Mouse (Mus musculus) midbrain, embryonic 11.5 days (tissue): ENCODE measurements around the gene Smdt1. TPM values are rescaled to one million over a fixed set of nuclear protein-coding genes. Genes with fewer than 3 reads are reported as not detected.

Experiments
- ATAC-seq: fragments of 200-750 bp; cut with Nextera tagmentation; 2 replicates; pipeline ENCODE4 v1.8.0; 2017; ENCODE audit warnings: moderate TSS enrichment, moderate library complexity; ENCODE audit not compliant: low FRiP score
- DNase-seq: peaks from one replicate; pipeline ENCODE4 v3.0.0; 2015; ENCODE audit warnings: low spot score; ENCODE audit errors: missing footprints
- H3K27ac ChIP-seq: fragments of 300-500 bp; sonication (generic); 2 replicates; pipeline ENCODE4 v1.5.1; 2014; ENCODE audit warnings: low read depth, low read length
- H3K27me3 ChIP-seq: fragments of 300-500 bp; sonication (generic); 2 replicates; pipeline ENCODE4 v1.6.1; 2014; ENCODE audit warnings: mild to moderate bottlenecking, low read length, moderate library complexity, mixed read lengths; ENCODE audit not compliant: control insufficient read depth, insufficient read depth
- H3K36me3 ChIP-seq: fragments of 300-500 bp; sonication (generic); 2 replicates; pipeline ENCODE4 v1.6.1; 2014; ENCODE audit warnings: mild to moderate bottlenecking, low read length, moderate library complexity, mixed read lengths; ENCODE audit not compliant: control insufficient read depth, insufficient read depth
- H3K4me1 ChIP-seq: fragments of 300-500 bp; sonication (generic); 2 replicates; pipeline ENCODE4 v1.6.1; 2014; ENCODE audit warnings: low read length; ENCODE audit not compliant: control insufficient read depth, insufficient read depth
- H3K4me2 ChIP-seq: fragments of 300-500 bp; sonication (generic); 2 replicates; pipeline ENCODE4 v1.6.1; 2014; ENCODE audit warnings: mild to moderate bottlenecking, moderate library complexity
- H3K4me3 ChIP-seq: fragments of 300-500 bp; sonication (generic); 2 replicates; pipeline ENCODE4 v1.5.1; 2014; ENCODE audit warnings: low read depth, low read length
- H3K9ac ChIP-seq: fragments of 300-500 bp; sonication (generic); 2 replicates; pipeline ENCODE4 v1.6.1; 2014; ENCODE audit warnings: low read length
- H3K9me3 ChIP-seq: fragments of 300-500 bp; sonication (generic); 2 replicates; pipeline ENCODE4 v1.6.1; 2016; ENCODE audit warnings: low read length; ENCODE audit not compliant: control insufficient read depth
- WGBS: fragments of 180-500 bp; shearing (Covaris S2); extraction: QIAGEN DNeasy Blood & Tissue Kit; methylation state at CpG from one replicate; pipeline ENCODE4 v1.1.7; 2014; 5-methylcytosine and 5-hydroxymethylcytosine counted together
- polyA plus RNA-seq: library from polyadenylated mRNA; unstranded; fragments of >200 nt; fragmentation: Nextera tagmentation; extraction: Ambion mirVana; gene quantifications from 2 replicates; pipeline ENCODE4 v1.2.1, GENCODE M21; 2014

The Smdt1 gene
- polyA plus RNA-seq, 1 experiment from 2014 or later = 268 TPM

DNA sequence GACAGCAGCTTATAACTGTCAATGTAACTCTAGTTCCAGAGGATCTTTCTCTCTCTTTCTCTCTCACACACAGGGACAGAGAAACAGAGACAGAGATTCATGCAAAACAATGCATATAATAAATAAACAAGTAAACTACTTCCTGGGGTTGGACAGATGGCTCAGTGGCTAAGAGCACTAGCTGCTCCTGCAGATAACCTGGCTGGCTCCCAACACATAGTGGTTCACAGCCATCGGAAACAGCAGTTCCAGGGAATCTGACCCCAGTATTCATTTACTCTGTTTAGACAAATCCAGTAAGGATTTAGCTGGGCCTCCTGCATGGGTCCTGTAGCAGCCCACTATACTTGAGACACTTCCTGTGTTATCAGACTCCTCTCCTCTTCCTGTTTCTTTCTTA, 19.1 kb upstream of the Smdt1 start:
- Histone ChIP-seq H3K27ac (no peak overlapping the region), H3K4me2 (no peak overlapping the region), H3K9me3 (no peaks in the 10 kb centered on the region), H3K27me3 (no peaks in the 10 kb centered on the region), H3K4me1 (no peaks in the 10 kb centered on the region), H3K4me3 (no peak overlapping the region), H3K36me3 (no peaks in the 10 kb centered on the region), H3K9ac (no peak overlapping the region)
- 86% methylated on average over 1 of the region's 1 CpGs for WGBS
- ATAC-seq (no peak), DNase-seq (no peak)

DNA sequence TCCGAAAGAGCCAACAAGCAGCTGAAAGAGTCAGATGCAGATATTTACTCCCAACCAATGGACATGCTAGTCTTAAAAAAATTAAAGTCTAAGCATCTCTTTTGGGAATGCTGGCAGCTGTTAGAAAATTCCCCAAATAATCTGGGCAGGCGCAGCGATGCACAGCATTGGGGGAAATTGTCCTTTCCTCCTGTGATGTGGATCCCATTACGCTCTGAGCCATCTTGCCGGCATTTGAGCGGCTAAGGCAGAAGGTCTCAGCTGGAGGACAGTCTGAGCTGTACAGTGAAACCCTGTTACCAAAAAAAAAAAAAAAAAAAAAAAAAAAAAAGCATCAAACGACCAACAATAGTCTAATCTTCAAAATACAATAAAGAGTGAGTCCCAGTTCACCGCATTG, 16.6 kb upstream of the Smdt1 start:
- H3K9me3 ChIP-seq = no peaks in the 10 kb centered on the region
- ATAC-seq = no peak
- WGBS = 77% methylated on average over 8 of the region's 8 CpGs

DNA sequence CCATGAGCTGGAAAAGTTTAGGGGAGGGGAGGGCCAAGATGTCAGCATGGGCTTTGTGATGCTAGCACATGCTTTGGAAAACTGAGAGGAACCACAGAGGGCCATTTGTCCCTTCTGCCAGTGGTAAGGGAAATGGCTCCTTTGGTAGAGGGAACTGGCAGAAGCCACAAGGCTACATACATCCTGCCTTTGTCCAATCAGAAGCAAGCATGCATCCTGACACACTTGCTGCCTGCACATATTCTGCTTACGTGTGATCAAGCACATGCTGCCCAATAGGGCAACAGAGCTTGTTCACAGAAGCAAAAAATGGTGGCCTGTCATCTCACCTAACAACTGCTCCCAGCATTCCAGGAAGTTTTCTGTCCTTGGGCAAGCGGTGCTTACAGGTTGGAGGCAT, 13.4 kb upstream of the Smdt1 start:
- no peak overlapping the region for H3K27ac ChIP-seq
- H3K9me3 ChIP-seq = no peaks in the 10 kb centered on the region
- ATAC-seq (no peak), DNase-seq (no peak)
- no peaks in the 10 kb centered on the region for H3K27me3 ChIP-seq
- 79% methylated on average over 2 of the region's 2 CpGs for WGBS
- H3K4me3 ChIP-seq = no peak overlapping the region
- no peaks in the 10 kb centered on the region for H3K36me3 ChIP-seq
- no peak overlapping the region for H3K4me2 ChIP-seq
- no peaks in the 10 kb centered on the region; the same call in 1 of the 2 replicates for H3K4me1 ChIP-seq
- H3K9ac ChIP-seq = no peak overlapping the region

More for the DNA sequence above, 16.6 kb upstream of the Smdt1 start:
- Histone ChIP-seq H3K4me2 (no peak overlapping the region), H3K4me1 (no peaks in the 10 kb centered on the region), H3K4me3 (no peak overlapping the region), H3K36me3 (no peaks in the 10 kb centered on the region), H3K9ac (no peak overlapping the region), H3K27ac (no peak overlapping the region), H3K27me3 (no peaks in the 10 kb centered on the region)
- DNase-seq = no peak

DNA sequence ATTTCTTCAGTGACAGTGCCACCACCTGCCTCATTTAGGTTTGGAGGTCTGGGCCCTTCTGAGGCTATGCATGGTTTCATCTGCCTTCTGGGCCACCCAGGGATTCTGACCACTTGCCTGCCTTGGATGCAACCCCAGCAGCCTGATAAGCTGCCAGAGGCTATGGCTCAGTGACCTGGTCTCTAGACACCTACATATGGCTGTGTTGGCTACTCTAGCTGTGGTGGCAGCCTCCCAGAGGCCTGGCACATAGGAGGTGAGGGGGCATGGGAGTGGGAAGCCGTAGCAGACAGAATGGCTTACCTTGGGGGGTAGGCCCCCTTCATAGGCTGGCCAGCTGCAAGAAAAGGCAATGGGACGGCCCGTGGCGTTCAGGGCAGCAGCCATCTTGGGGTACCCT, 3.6 kb upstream of the Smdt1 start:
- Histone ChIP-seq H3K4me2 (no peak overlapping the region), H3K4me3 (no peak overlapping the region), H3K36me3 (peaks cover 10% of the 10 kb centered on the region), H3K27ac (no peak overlapping the region), H3K9me3 (no peaks in the 10 kb centered on the region), H3K4me1 (peaks cover 10% of the 10 kb centered on the region; the same call in 1 of the 2 replicates), H3K27me3 (peaks cover 3% of the 10 kb centered on the region; the same call in 1 of the 2 replicates), H3K9ac (no peak overlapping the region)
- DNase-seq = no peak
- no peak for ATAC-seq
- WGBS = 96% methylated on average over 4 of the region's 4 CpGs

DNA sequence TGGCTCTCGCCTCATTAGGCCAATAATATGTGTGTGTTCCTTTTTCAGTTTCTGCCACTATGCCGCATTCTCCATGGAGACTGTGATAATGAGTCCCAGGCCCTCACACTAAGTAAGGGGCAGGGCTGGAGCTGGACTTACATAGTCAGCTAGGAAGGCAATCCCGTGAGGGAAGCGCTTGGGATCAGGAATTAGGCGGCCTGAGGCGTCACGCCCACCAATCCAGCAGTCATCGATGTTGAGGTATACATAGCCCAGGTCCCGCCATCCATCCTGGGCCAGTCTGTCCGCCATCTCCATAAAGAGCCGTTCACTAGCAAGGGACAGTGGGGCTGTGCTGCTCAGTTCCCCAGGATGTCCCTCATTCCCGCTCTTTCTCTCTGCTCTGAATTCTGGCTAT, 2.1 kb upstream of the Smdt1 start:
- Histone ChIP-seq H3K4me2 (no peak overlapping the region), H3K36me3 (peaks cover 10% of the 10 kb centered on the region), H3K9ac (no peak overlapping the region), H3K27me3 (peaks cover 14% of the 10 kb centered on the region), H3K9me3 (no peaks in the 10 kb centered on the region), H3K27ac (no peak overlapping the region), H3K4me3 (no peak overlapping the region), H3K4me1 (peaks cover 10% of the 10 kb centered on the region; the same call in 1 of the 2 replicates)
- DNase-seq (no peak), ATAC-seq (no peak)
- WGBS = 80% methylated on average over 12 of the region's 12 CpGs

DNA sequence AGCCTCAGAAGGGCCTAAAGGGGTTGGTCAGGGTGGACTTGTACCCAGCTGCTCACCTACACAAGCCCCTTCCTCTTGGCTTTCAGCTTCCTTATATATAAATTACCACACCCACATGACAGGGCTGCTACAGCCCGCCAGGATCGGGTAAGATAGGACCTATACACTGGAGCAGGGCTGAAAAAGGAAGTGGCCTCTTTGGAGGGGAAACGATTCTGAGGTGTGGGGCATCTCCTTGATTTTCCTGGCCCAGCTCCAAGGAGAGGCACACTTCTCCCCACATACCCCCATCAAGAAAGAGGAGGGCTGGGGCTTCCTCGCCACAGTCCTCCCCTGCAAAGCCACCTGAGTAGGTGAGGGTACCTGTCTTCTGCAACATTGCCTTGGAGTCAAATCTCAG, 884 bp upstream of the Smdt1 start:
- 63% methylated on average over 4 of the region's 4 CpGs for WGBS
- peak overlapping the region; percentile 70; the same call in 1 of the 2 replicates for H3K9ac ChIP-seq
- H3K27me3 ChIP-seq = peaks cover 16% of the 10 kb centered on the region
- H3K9me3 ChIP-seq = no peaks in the 10 kb centered on the region
- 0 out of 2 replicates have a peak, but pooled peaks have one; percentile 3 for ATAC-seq
- H3K4me2 ChIP-seq = peak overlapping the region; percentile 47
- H3K27ac ChIP-seq = no peak overlapping the region
- H3K4me1 ChIP-seq = peaks cover 10% of the 10 kb centered on the region; the same call in 1 of the 2 replicates
- peak overlapping the region; percentile 50 for H3K4me3 ChIP-seq
- H3K36me3 ChIP-seq = peaks cover 10% of the 10 kb centered on the region
- no peak for DNase-seq

DNA sequence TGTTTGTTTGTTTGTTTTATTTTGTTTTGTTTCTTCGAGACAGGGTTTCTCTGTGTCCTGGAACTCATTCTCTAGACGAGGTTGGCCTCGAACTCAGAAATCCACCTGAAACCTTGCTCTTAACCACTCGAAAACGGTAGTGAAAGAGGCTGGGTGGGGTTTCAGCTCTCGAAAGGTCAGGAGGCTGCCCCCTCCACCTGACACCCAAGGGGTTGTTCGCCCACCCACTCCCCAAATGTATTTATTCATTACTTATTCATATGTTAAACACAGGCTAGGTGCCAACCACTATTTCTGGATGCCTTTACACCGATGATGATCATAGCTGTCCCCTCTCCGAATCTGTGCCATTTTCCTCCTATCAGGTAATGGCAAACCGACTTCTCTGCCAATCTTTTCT, 391 bp downstream of the Smdt1 start:
- peak overlapping the region; percentile 47 for H3K4me2 ChIP-seq
- H3K36me3 ChIP-seq = peaks cover 8% of the 10 kb centered on the region
- WGBS = 61% methylated on average over 10 of the region's 10 CpGs
- H3K27me3 ChIP-seq = peaks cover 16% of the 10 kb centered on the region
- peak overlapping the region; percentile 50 for H3K4me3 ChIP-seq
- no peak overlapping the region for H3K27ac ChIP-seq
- no peak for DNase-seq
- H3K9ac ChIP-seq = peak overlapping the region; percentile 70; the same call in 1 of the 2 replicates
- ATAC-seq = no peak
- H3K9me3 ChIP-seq = no peaks in the 10 kb centered on the region
- H3K4me1 ChIP-seq = peaks cover 10% of the 10 kb centered on the region; the same call in 1 of the 2 replicates

DNA sequence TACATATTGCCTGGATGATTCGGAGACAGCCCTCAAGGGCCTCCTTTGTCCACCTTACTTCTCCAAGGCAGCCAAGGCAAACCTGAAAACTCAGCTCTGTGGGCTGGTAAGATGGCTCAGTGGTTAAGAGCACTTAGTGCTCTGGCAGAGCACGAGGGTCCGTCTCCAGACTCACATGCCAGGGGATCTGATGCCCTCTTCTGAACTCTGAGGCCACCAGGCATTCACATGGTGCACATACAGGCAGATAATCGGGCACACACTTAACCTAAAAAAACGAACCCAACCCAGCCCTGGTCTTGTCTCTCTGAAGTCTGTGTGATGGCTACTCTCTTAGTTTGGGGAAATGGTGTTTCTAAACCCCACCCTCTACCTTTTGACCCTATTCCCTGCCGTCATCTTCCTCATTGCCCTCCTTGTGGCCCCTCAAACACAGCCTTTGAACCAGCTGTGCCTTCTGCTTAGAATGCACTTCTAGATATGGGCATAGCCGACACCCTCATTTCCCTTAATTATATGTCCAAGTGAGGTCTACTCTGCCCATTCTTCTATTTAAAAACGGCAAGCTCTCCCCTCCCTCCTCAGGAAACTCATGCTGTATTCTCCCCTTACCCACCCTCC, 985 bp downstream of the Smdt1 start:
- H3K9ac ChIP-seq = no peak overlapping the region
- H3K27ac ChIP-seq = no peak overlapping the region
- peaks cover 10% of the 10 kb centered on the region; the same call in 1 of the 2 replicates for H3K4me1 ChIP-seq
- no peaks in the 10 kb centered on the region for H3K9me3 ChIP-seq
- H3K27me3 ChIP-seq = peaks cover 16% of the 10 kb centered on the region
- DNase-seq = no peak
- WGBS = 84% methylated on average over 8 of the region's 8 CpGs
- no peak overlapping the region for H3K4me2 ChIP-seq
- H3K4me3 ChIP-seq = no peak overlapping the region
- 0 out of 2 replicates have a peak, but pooled peaks cover 4% of the 10 kb centered on the region for H3K36me3 ChIP-seq
- no peak for ATAC-seq

DNA sequence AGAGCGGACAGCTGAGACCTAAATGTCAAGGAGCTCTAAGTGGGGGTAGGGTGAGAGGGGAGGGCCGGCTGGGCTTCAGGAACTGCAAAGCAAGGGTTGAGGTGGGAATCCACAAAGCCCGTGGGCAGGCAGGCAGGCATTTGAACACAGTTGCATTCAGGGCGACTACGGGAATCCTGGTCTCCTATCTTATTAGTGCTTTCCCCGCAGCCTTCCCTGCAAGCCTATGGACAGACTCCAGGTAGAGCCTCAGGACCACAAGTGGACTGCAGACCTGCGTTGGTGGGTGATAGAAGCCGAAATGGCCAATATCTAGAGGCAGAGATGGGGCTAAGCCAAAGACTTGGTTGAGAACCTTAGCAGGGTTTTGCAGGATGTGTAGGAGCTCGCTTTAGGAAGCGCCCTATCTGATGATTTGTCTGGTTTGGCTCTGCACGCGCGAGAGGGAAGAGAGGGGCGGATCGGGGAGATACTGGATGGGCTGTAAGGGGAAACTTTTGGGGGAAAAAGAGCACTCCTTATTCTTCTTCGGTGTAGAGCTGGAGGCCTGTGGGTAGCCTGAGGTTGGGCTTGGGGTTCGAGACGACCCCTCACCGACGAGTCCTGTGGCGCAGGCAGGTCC, 1.8 kb downstream of the Smdt1 start:
- H3K4me2 ChIP-seq = peak overlapping the region; percentile 51
- peaks cover 16% of the 10 kb centered on the region for H3K27me3 ChIP-seq
- H3K4me3 ChIP-seq = peak overlapping the region; percentile 31
- ATAC-seq = no peak
- no peak for DNase-seq
- H3K9ac ChIP-seq = peak overlapping the region; percentile 65
- WGBS = 39% methylated on average over 21 of the region's 21 CpGs
- H3K4me1 ChIP-seq = peaks cover 10% of the 10 kb centered on the region; the same call in 1 of the 2 replicates
- no peak overlapping the region for H3K27ac ChIP-seq
- 0 out of 2 replicates have a peak, but pooled peaks cover 2% of the 10 kb centered on the region for H3K36me3 ChIP-seq
- no peaks in the 10 kb centered on the region for H3K9me3 ChIP-seq
